15 mouse cellular contexts compared by ENCODE assay signal in genomic region chr14:62454760-62455569, GRCm38 (mm10). TPM values are rescaled to one million over a fixed set of nuclear protein-coding genes. Genes with fewer than 3 reads are reported as not detected.
DNase-seq lines count a peak whose midpoint lies in the region; ATAC-seq and TF ChIP-seq lines count a peak whose summit lies in the region.
"Had no signal": no experiment of that assay in that cellular context is flagged by ENCODE, and none has a peak within 500 bp of the region (broad histone marks: within the 10 kb centered on the region; RNA-seq: fewer than 3 reads in every experiment).

No protein-coding gene starts in this region.

- no peak overlapping the region for H3K4me2 ChIP-seq in lung, postnatal 0 days (replicated peaks; ENCODE audit: low read depth, low read length)
- H3K4me2 ChIP-seq in forebrain, embryonic 16.5 days (ENCODE audit: low read length): peak overlapping the region; percentile 48
- no peak overlapping the region for H3K4me2 ChIP-seq in neural tube, embryonic 14.5 days (ENCODE audit: low read depth, low read length)
- H3K4me2 ChIP-seq: heart, embryonic 15.5 days; liver, embryonic 12.5 days had no signal

- H3K27ac ChIP-seq in lung, postnatal 0 days (ENCODE audit: low read length): no peak overlapping the region
- H3K27ac ChIP-seq in forebrain, embryonic 16.5 days (ENCODE audit: low read length): peak overlapping the region; percentile 95
- H3K27ac ChIP-seq in neural tube, embryonic 14.5 days (ENCODE audit: low read depth, low read length): peak overlapping the region; percentile 41
- H3K27ac ChIP-seq: heart, embryonic 15.5 days; liver, embryonic 12.5 days had no signal

- ATAC-seq in lung, postnatal 0 days: 0 out of 2 replicates have a peak, but pooled peaks have one; percentile 19
- peak; percentile 92 for ATAC-seq in forebrain, embryonic 16.5 days
- peak; percentile 86 for ATAC-seq in neural tube, embryonic 14.5 days (ENCODE audit: low read depth)
- ATAC-seq: liver, embryonic 12.5 days had no signal

- H3K9me3 ChIP-seq in lung, postnatal 0 days (ENCODE audit: low read length): no peaks in the 10 kb centered on the region
- no peaks in the 10 kb centered on the region for H3K9me3 ChIP-seq in forebrain, embryonic 16.5 days (ENCODE audit: control insufficient read depth, low read length)
- no peaks in the 10 kb centered on the region for H3K9me3 ChIP-seq in neural tube, embryonic 14.5 days (ENCODE audit: control insufficient read depth, low read length)
- H3K9me3 ChIP-seq: heart, embryonic 15.5 days; liver, embryonic 12.5 days had no signal

- no peaks in the 10 kb centered on the region for H3K27me3 ChIP-seq in lung, postnatal 0 days (replicated peaks; ENCODE audit: insufficient read depth, low read length)
- no peaks in the 10 kb centered on the region for H3K27me3 ChIP-seq in forebrain, embryonic 16.5 days (replicated peaks; ENCODE audit: control insufficient read depth, insufficient read depth, low read length)
- H3K27me3 ChIP-seq in neural tube, embryonic 14.5 days (ENCODE audit: control insufficient read depth, insufficient read depth, low read length): no peaks in the 10 kb centered on the region
- H3K27me3 ChIP-seq: heart, embryonic 15.5 days; liver, embryonic 12.5 days had no signal

- H3K9ac ChIP-seq in lung, postnatal 0 days (replicated peaks; ENCODE audit: low read depth): no peak overlapping the region
- no peak overlapping the region for H3K9ac ChIP-seq in forebrain, embryonic 16.5 days (replicated peaks; ENCODE audit: low read depth, low read length)
- no peak overlapping the region for H3K9ac ChIP-seq in neural tube, embryonic 14.5 days (replicated peaks; ENCODE audit: low read depth, low read length)
- H3K9ac ChIP-seq: heart, embryonic 15.5 days; liver, embryonic 12.5 days had no signal

- no peak for TF ChIP-seq EP300 in lung, postnatal 0 days (IDR thresholded peaks at IDR 0.05)

- no peaks in the 10 kb centered on the region for H3K4me1 ChIP-seq in lung, postnatal 0 days (ENCODE audit: insufficient read depth, low read depth, low read length)
- H3K4me1 ChIP-seq in forebrain, embryonic 16.5 days (replicated peaks; ENCODE audit: control insufficient read depth, insufficient read depth, low read length): peaks cover 36% of the 10 kb centered on the region
- H3K4me1 ChIP-seq in neural tube, embryonic 14.5 days (ENCODE audit: control insufficient read depth, insufficient read depth, low read length): peaks cover 3% of the 10 kb centered on the region; the same call in 1 of the 2 replicates
- H3K4me1 ChIP-seq: liver, embryonic 12.5 days had no signal

- 0 out of 2 replicates have a peak, but pooled peaks have one; percentile 13 for TF ChIP-seq CTCF in lung, postnatal 0 days (IDR thresholded peaks at IDR 0.05)

- H3K36me3 ChIP-seq in lung, postnatal 0 days (ENCODE audit: insufficient read depth, low read length): no peaks in the 10 kb centered on the region
- no peaks in the 10 kb centered on the region for H3K36me3 ChIP-seq in forebrain, embryonic 16.5 days (ENCODE audit: control insufficient read depth, insufficient read depth)
- no peaks in the 10 kb centered on the region for H3K36me3 ChIP-seq in neural tube, embryonic 14.5 days (ENCODE audit: control insufficient read depth, insufficient read depth, low read length)
- H3K36me3 ChIP-seq: heart, embryonic 15.5 days; liver, embryonic 12.5 days had no signal

- 38% methylated on average over 9 of the region's 9 CpGs for WGBS in lung, postnatal 0 days
- WGBS in forebrain, embryonic 16.5 days: 16% methylated on average over 9 of the region's 9 CpGs
- WGBS in neural tube, embryonic 14.5 days: 43% methylated on average over 9 of the region's 9 CpGs

- peak; percentile 43 to 47 for DNase-seq in cerebellum, postnatal 10 days
- no peak for DNase-seq in cerebellum, adult 9-10 months
- no peak for DNase-seq in lung, postnatal 0 days (ENCODE audit: low spot score)
- DNase-seq in lung, postnatal 25 days (ENCODE audit: low spot score): no peak
- no peak for DNase-seq in Muller cell, postnatal 12 days (ENCODE audit: inconsistent ontology term)
- no peak for DNase-seq in ovary, postnatal 36 days (ENCODE audit: low spot score)
- DNase-seq: cerebellum, adult 11-12 months; retina, postnatal 1 day; thymus, postnatal 36 days had no signal

- H3K4me3 ChIP-seq in lung, postnatal 0 days (ENCODE audit: low read depth, low read length): no peak overlapping the region
- H3K4me3 ChIP-seq in forebrain, embryonic 16.5 days (replicated peaks; ENCODE audit: low read length): peak overlapping the region; percentile 6; the same call in 1 of the 2 replicates
- H3K4me3 ChIP-seq in neural tube, embryonic 14.5 days (ENCODE audit: low read depth, low read length): no peak overlapping the region
- H3K4me3 ChIP-seq: heart, embryonic 15.5 days; liver, embryonic 12.5 days had no signal

RNA-seq across cellular contexts. Expression of gene Gucy1b2, which starts 1.1 kb away (rescaled TPM):
- 0.14 and 0.17 TPM in 2 replicates for polyA plus RNA-seq in lung, postnatal 0 days (2015; fragmentation: Nextera tagmentation; extraction: Ambion mirVana)
- 2.7 and 2.9 TPM in 2 replicates for polyA plus RNA-seq in forebrain, embryonic 16.5 days (2015; fragmentation: Nextera tagmentation; extraction: Ambion mirVana)
- 0.19 and 0.60 TPM in 2 replicates for polyA plus RNA-seq in neural tube, embryonic 14.5 days (2014; fragmentation: Nextera tagmentation; extraction: Ambion mirVana)
- polyA plus RNA-seq: kidney, embryonic 14.5 days; liver, embryonic 12.5 days; small intestine, adult 2 months had no signal

Comparison
In these comparisons a context has a peak if more than half of its experiments do, and no peak if none do; other contexts are left out.
1. DNase-seq: peak in cerebellum, postnatal 10 days (2 of 2); none in cerebellum, adult 9-10 months (single experiment), lung, postnatal 0 days (single experiment), lung, postnatal 25 days (single experiment), Muller cell, postnatal 12 days (single experiment) and ovary, postnatal 36 days (single experiment).
2. ATAC-seq: peak in every context shown above with its lines; median percentile 92 in forebrain, embryonic 16.5 days; 86 in neural tube, embryonic 14.5 days; 19 in lung, postnatal 0 days.